Mouse (Mus musculus) ES-Bruce4 (cell line): ENCODE results near the gene Fsd2.

Experiments
- CTCF ChIP-seq: IDR thresholded peaks from one replicate; pipeline ENCODE4 v1.8.1; 2011; ENCODE audit warnings: low read depth, low read length
- EP300 ChIP-seq: IDR thresholded peaks from 2 replicates; pipeline ENCODE4 v1.6.1; 2011; ENCODE audit warnings: low read depth, low read length; ENCODE audit not compliant: insufficient read depth
- POLR2A ChIP-seq: IDR thresholded peaks from one replicate; pipeline ENCODE4 v1.8.1; 2011; ENCODE audit warnings: low read length; ENCODE audit not compliant: insufficient read depth

DNA sequence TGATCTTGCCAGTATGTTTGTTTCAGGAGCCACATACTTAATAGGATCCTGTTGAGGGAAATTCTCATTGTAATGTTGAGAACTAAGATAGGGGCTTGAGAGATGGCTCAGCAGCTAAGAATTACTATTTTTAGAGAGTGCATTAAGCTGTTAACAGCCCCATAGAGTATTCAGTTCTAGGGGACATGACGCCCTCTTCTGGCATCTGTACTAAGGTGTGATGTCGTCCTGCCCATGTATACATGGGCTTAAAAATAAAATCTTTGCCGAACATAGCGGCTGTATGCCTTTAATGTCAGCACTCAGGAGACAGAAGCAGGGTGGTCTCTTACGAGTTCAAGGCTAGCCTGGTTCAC, 4.0 kb upstream of the Fsd2 start:
- no peak for TF ChIP-seq POLR2A
- no peak for TF ChIP-seq CTCF
- TF ChIP-seq EP300: no peak
